Mouse (Mus musculus): ENCODE data around the gene Emg1. TPM values are rescaled to one million over a fixed set of nuclear protein-coding genes. Genes with fewer than 3 reads are reported as not detected.

The Emg1 gene
- polyA plus RNA-seq, 1 experiment, result 118 TPM

DNA sequence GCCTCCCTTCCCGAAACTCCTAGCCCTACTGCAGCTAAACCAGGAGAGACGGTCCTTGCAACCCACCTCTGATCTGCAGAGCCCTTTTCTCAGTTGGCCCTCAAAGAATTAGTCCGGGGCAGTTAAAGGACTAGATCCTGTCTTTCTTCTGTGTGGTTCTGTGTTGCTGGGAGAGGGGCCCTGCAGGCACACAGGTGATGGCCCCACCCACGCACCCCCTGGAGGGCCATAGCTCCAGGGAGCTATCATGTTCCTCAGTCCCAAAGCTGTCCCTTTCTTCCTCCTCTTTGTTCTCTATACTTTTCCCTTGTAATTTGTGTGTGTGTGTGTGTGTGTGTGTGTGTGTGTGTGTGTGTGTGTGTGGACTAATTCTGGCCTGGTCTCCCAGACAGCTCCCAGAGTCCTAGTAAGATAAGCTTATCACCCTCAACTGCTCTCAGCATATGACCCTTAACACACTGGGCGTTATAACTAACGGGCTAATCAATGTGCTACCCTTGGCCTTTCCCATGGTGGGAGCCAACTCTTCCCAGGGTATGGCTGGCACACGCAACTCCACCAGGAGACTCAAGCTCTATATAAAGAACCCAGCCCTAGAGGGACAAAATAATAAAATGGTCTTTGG lies 7.5 kb upstream of the Emg1 start:
- Histone ChIP-seq H3K27me3 (ENCODE audit: control insufficient read depth, insufficient read depth, low read length, poor library complexity, severe bottlenecking) (no peaks in the 10 kb centered on the region), H3K9me3 (replicated peaks; ENCODE audit: control insufficient read depth, insufficient read depth, low read length, poor library complexity, severe bottlenecking) (no peaks in the 10 kb centered on the region), H3K4me1 (ENCODE audit: control insufficient read depth, insufficient read depth, low read length) (no peaks in the 10 kb centered on the region), H3K4me3 (ENCODE audit: low read depth, low read length) (peak overlapping the region; percentile 72), H3K36me3 (ENCODE audit: control insufficient read depth, insufficient read depth, low read length, poor library complexity, severe bottlenecking) (peaks cover 23% of the 10 kb centered on the region), H3K9ac (ENCODE audit: low read depth, poor library complexity, severe bottlenecking) (peak overlapping the region; percentile 82), H3K27ac (ENCODE audit: insufficient read depth, low read length) (peak overlapping the region; percentile 3; the same call in 1 of the 2 replicates)
- TF ChIP-seq CTCF (IDR thresholded peaks at IDR 0.05; ENCODE audit: low read depth, low read length), result no peak
- TF ChIP-seq POLR2A (IDR thresholded peaks at IDR 0.05; ENCODE audit: insufficient read depth, low read length), result no peak
- TF ChIP-seq EP300 (IDR thresholded peaks at IDR 0.05; ENCODE audit: insufficient read depth, low read depth, low read length), result no peak

DNA sequence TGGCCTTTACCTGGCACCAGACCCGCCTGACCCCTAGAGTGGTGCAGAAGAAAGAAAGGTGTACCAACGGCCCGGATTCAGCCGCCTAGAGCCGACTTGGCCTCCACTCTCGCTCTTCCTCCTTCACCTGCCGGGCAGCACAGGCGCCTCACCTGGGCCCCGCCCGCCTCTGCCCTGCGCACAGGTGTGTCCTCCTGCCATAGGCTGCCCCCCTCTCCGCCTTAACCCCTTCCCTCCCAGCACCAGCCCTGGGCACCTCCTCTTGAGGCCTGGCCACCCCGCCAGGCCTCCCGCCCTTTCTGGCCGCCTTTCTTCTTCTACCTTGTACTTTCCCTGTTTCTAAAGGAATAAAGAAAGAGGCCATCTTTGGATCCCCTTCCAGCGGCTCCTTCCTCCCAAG lies 6.7 kb upstream of the Emg1 start:
- no peaks in the 10 kb centered on the region for H3K9me3 ChIP-seq (replicated peaks; ENCODE audit: control insufficient read depth, insufficient read depth, low read length, poor library complexity, severe bottlenecking)
- H3K27ac ChIP-seq (ENCODE audit: insufficient read depth, low read length), result peak overlapping the region; percentile 3; the same call in 1 of the 2 replicates
- peak overlapping the region; percentile 72 for H3K4me3 ChIP-seq (ENCODE audit: low read depth, low read length)
- H3K9ac ChIP-seq (ENCODE audit: low read depth, poor library complexity, severe bottlenecking), result peak overlapping the region; percentile 82
- TF ChIP-seq EP300 (IDR thresholded peaks at IDR 0.05; ENCODE audit: insufficient read depth, low read depth, low read length) (no peak), CTCF (IDR thresholded peaks at IDR 0.05; ENCODE audit: low read depth, low read length) (no peak), POLR2A (IDR thresholded peaks at IDR 0.05; ENCODE audit: insufficient read depth, low read length) (no peak)
- H3K4me1 ChIP-seq (ENCODE audit: control insufficient read depth, insufficient read depth, low read length), result no peaks in the 10 kb centered on the region
- H3K27me3 ChIP-seq (ENCODE audit: control insufficient read depth, insufficient read depth, low read length, poor library complexity, severe bottlenecking), result no peaks in the 10 kb centered on the region
- peaks cover 27% of the 10 kb centered on the region for H3K36me3 ChIP-seq (ENCODE audit: control insufficient read depth, insufficient read depth, low read length, poor library complexity, severe bottlenecking)

DNA sequence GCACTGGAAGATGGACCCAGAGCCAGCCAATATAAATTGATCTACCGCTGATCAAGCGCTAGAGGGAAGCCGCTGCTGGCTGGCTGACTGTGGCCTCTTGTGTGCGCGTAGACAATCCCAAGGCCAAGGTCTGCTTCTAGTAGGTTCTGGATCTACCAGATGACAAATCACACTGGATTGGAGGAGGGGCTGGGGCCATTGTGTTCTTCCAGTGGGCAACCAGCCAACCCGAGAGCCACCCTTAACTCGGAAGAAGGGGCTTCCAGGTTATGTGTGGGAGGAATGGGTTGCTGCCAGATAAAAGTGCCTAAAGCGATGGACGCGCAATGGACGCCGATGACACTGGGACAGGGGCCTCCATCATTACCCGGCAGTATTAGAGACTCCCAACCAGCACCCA lies 6.0 kb upstream of the Emg1 start:
- Histone ChIP-seq H3K9ac (ENCODE audit: low read depth, poor library complexity, severe bottlenecking) (peak overlapping the region; percentile 82), H3K27me3 (ENCODE audit: control insufficient read depth, insufficient read depth, low read length, poor library complexity, severe bottlenecking) (no peaks in the 10 kb centered on the region), H3K4me3 (ENCODE audit: low read depth, low read length) (peak overlapping the region; percentile 72), H3K4me1 (ENCODE audit: control insufficient read depth, insufficient read depth, low read length) (no peaks in the 10 kb centered on the region), H3K36me3 (ENCODE audit: control insufficient read depth, insufficient read depth, low read length, poor library complexity, severe bottlenecking) (peaks cover 27% of the 10 kb centered on the region), H3K9me3 (replicated peaks; ENCODE audit: control insufficient read depth, insufficient read depth, low read length, poor library complexity, severe bottlenecking) (no peaks in the 10 kb centered on the region), H3K27ac (ENCODE audit: insufficient read depth, low read length) (peak overlapping the region; percentile 27; the same call in 1 of the 2 replicates)
- TF ChIP-seq EP300 (IDR thresholded peaks at IDR 0.05; ENCODE audit: insufficient read depth, low read depth, low read length) (no peak), CTCF (IDR thresholded peaks at IDR 0.05; ENCODE audit: low read depth, low read length) (no peak), POLR2A (IDR thresholded peaks at IDR 0.05; ENCODE audit: insufficient read depth, low read length) (no peak)

DNA sequence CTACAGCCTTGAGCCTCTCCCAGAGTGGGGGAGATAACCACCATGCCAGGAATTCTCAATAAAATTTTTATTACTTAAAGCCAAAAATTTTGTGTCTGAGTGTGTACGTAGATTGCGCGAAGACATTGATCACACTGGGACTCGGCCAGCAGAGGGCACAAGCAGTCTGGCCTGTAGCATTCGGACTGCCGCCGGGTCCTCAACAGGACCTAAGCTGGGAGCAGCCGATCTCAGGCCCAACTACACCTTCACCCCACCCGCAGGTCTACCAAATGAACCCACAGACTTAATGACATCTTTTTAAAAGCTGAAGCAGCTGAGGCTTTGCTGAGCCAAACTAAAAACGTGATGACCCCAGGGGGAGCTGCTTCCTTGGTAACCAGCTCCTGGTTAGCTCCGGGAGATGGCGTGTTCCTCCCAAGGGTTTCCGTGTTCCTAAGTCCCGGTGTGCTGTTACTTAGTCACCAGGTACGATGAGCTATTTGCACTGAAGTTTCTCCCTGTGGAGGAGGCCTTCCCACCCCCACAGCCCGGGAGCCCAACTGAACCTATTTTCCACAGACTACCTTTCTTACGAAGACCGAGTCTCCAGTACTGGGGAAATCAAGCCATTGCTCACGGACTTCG lies 5.0 kb upstream of the Emg1 start:
- Histone ChIP-seq H3K27me3 (ENCODE audit: control insufficient read depth, insufficient read depth, low read length, poor library complexity, severe bottlenecking) (no peaks in the 10 kb centered on the region), H3K9me3 (replicated peaks; ENCODE audit: control insufficient read depth, insufficient read depth, low read length, poor library complexity, severe bottlenecking) (no peaks in the 10 kb centered on the region), H3K36me3 (ENCODE audit: control insufficient read depth, insufficient read depth, low read length, poor library complexity, severe bottlenecking) (peaks cover 27% of the 10 kb centered on the region), H3K9ac (ENCODE audit: low read depth, poor library complexity, severe bottlenecking) (no peak overlapping the region; the same call in 1 of the 2 replicates), H3K4me3 (ENCODE audit: low read depth, low read length) (peak overlapping the region; percentile 72), H3K27ac (ENCODE audit: insufficient read depth, low read length) (peak overlapping the region; percentile 24), H3K4me1 (ENCODE audit: control insufficient read depth, insufficient read depth, low read length) (no peaks in the 10 kb centered on the region)
- TF ChIP-seq POLR2A (IDR thresholded peaks at IDR 0.05; ENCODE audit: insufficient read depth, low read length), result no peak
- 0 out of 2 replicates have a peak, but pooled peaks have one; percentile 29 for TF ChIP-seq EP300 (IDR thresholded peaks at IDR 0.05; ENCODE audit: insufficient read depth, low read depth, low read length)
- TF ChIP-seq CTCF (IDR thresholded peaks at IDR 0.05; ENCODE audit: low read depth, low read length), result peak; percentile 82

DNA sequence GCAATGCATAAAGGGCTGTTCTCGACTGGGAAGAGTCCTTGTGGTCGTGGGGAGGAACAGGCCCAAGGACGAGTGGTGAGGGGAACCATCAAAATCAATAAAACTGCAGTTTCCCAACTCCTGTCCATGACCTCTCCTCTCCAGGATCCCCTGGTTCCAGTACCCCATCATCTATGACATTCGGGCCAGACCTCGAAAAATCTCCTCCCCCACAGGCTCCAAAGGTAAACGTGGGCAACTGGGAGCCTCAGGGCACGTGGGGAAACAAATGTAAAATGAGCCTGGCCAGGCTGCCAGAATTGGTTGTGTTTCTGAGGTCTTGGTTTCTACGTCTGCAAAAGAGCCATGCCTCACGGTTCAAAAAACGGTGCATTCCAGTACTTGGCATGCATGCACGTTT lies 940 bp upstream of the Emg1 start:
- Histone ChIP-seq H3K9ac (ENCODE audit: low read depth, poor library complexity, severe bottlenecking) (peak overlapping the region; percentile 91), H3K9me3 (replicated peaks; ENCODE audit: control insufficient read depth, insufficient read depth, low read length, poor library complexity, severe bottlenecking) (no peaks in the 10 kb centered on the region), H3K4me3 (ENCODE audit: low read depth, low read length) (peak overlapping the region; percentile 81), H3K4me1 (ENCODE audit: control insufficient read depth, insufficient read depth, low read length) (no peaks in the 10 kb centered on the region), H3K27ac (ENCODE audit: insufficient read depth, low read length) (0 out of 2 replicates have a peak overlapping the region, but pooled peaks have one; percentile 3), H3K36me3 (ENCODE audit: control insufficient read depth, insufficient read depth, low read length, poor library complexity, severe bottlenecking) (peaks cover 40% of the 10 kb centered on the region), H3K27me3 (ENCODE audit: control insufficient read depth, insufficient read depth, low read length, poor library complexity, severe bottlenecking) (no peaks in the 10 kb centered on the region)
- TF ChIP-seq POLR2A (IDR thresholded peaks at IDR 0.05; ENCODE audit: insufficient read depth, low read length) (no peak), EP300 (IDR thresholded peaks at IDR 0.05; ENCODE audit: insufficient read depth, low read depth, low read length) (no peak), CTCF (IDR thresholded peaks at IDR 0.05; ENCODE audit: low read depth, low read length) (no peak)

Data from ES-Bruce4 (cell line).